Comparison of ENCODE assay signal across 24 mouse cellular contexts in the genomic region with DNA sequence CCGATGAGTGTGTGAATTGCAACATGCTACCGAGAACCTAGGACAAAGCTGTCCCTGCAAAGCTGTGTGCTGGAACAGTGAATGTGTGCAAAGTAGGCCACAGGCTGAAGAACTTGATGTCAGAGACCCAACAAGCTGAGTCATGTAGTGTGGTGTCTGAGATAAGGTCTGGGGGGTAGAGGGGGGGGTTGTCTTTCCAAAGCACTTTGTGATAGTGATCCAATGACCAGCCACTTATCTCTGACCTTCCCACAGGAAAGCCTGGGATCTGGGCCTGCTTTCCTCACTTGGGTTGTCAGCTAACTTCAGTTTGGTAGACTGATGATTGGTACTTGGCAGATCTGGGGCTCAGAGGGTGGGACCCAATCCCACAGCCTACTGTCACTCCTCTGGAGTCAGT. TPM values are rescaled to one million over a fixed set of nuclear protein-coding genes. Genes with fewer than 3 reads are reported as not detected.
DNase-seq lines count a peak whose midpoint lies in the region; ATAC-seq and TF ChIP-seq lines count a peak whose summit lies in the region.
"Had no signal": no experiment of that assay in that cellular context is flagged by ENCODE, and none has a peak within 500 bp of the region (broad histone marks: within the 10 kb centered on the region; RNA-seq: fewer than 3 reads in every experiment).

No protein-coding gene starts in this region.

- peak; percentile 25; the same call in 1 of the 2 replicates for ATAC-seq in common myeloid progenitor, adult 5-6 weeks (replicated peaks; ENCODE audit: low read depth, poor library complexity, severe bottlenecking)
- ATAC-seq in hindbrain, embryonic 13.5 days (ENCODE audit: low FRiP score) = no peak
- ATAC-seq: forebrain, embryonic 15.5 days; hindbrain, embryonic 16.5 days; inflammation-experienced regulatory T-cells, adult 6 months; intestine, postnatal 0 days had no signal

- DNase-seq in heart, adult 2 months = peak; percentile 38 to 72
- no peak for DNase-seq in heart, embryonic 10.5 days (ENCODE audit: low spot score)
- DNase-seq in 416B (ENCODE audit: low read depth) = peak; percentile 89
- peak; percentile 20 to 31 for DNase-seq in heart, postnatal 10 days
- no peak for DNase-seq in right cerebral cortex, postnatal 4 days
- DNase-seq: adrenal gland, adult 8-10 months; adrenal gland, postnatal 36 days; cerebellum, adult 2 months; cerebellum, postnatal 10 days; gastrocnemius, postnatal 36 days had no signal

- H3K36me3 ChIP-seq in heart, adult 2 months (ENCODE audit: control insufficient read depth, insufficient read depth, low read length) = no peaks in the 10 kb centered on the region
- no peaks in the 10 kb centered on the region for H3K36me3 ChIP-seq in heart, embryonic 10.5 days
- no peaks in the 10 kb centered on the region for H3K36me3 ChIP-seq in hindbrain, embryonic 13.5 days
- H3K36me3 ChIP-seq: embryonic facial prominence, embryonic 12.5 days; forebrain, embryonic 15.5 days; heart, embryonic 13.5 days had no signal

- no peak for TF ChIP-seq POLR2A in heart, adult 2 months (IDR thresholded peaks at IDR 0.05; ENCODE audit: insufficient read depth, low read depth, low read length)

- no peak overlapping the region for H3K9ac ChIP-seq in heart, adult 2 months (ENCODE audit: low read depth, low read length)
- H3K9ac ChIP-seq in hindbrain, embryonic 13.5 days = no peak overlapping the region
- H3K9ac ChIP-seq: embryonic facial prominence, embryonic 12.5 days; forebrain, embryonic 15.5 days; heart, embryonic 13.5 days had no signal

- no peaks in the 10 kb centered on the region for H3K9me3 ChIP-seq in heart, embryonic 10.5 days
- no peaks in the 10 kb centered on the region for H3K9me3 ChIP-seq in hindbrain, embryonic 13.5 days
- H3K9me3 ChIP-seq: embryonic facial prominence, embryonic 12.5 days; forebrain, embryonic 15.5 days; heart, embryonic 13.5 days had no signal

- no peak overlapping the region for H3K27ac ChIP-seq in heart, adult 2 months
- no peak overlapping the region for H3K27ac ChIP-seq in heart, embryonic 10.5 days
- H3K27ac ChIP-seq in hindbrain, embryonic 13.5 days = no peak overlapping the region
- H3K27ac ChIP-seq: embryonic facial prominence, embryonic 12.5 days; forebrain, embryonic 15.5 days; heart, embryonic 13.5 days had no signal

- H3K4me2 ChIP-seq in hindbrain, embryonic 13.5 days = no peak overlapping the region
- H3K4me2 ChIP-seq: embryonic facial prominence, embryonic 12.5 days; forebrain, embryonic 15.5 days; heart, embryonic 13.5 days had no signal

- no peaks in the 10 kb centered on the region for H3K27me3 ChIP-seq in heart, adult 2 months (ENCODE audit: control insufficient read depth, insufficient read depth, low read length)
- H3K27me3 ChIP-seq in heart, embryonic 10.5 days (ENCODE audit: insufficient read depth, poor library complexity, severe bottlenecking) = no peaks in the 10 kb centered on the region
- H3K27me3 ChIP-seq in hindbrain, embryonic 13.5 days = no peaks in the 10 kb centered on the region
- H3K27me3 ChIP-seq: embryonic facial prominence, embryonic 12.5 days; forebrain, embryonic 15.5 days; heart, embryonic 13.5 days had no signal

- intact Hi-C loops in heart, adult 2 months (cut with DNase I) = no loop called here
- intact Hi-C loops in heart, postnatal 10 days (cut with DNase I) = no loop called here

- WGBS in heart, adult 2 months = 53% methylated on average over 2 of the region's 2 CpGs
- WGBS in heart, embryonic 10.5 days = 50% methylated on average over 2 of the region's 2 CpGs
- 90% methylated on average over 2 of the region's 2 CpGs for whole genome bisulfite sequencing in hindbrain, embryonic 13.5 days

- TF ChIP-seq CTCF in heart, adult 2 months (IDR thresholded peaks at IDR 0.05) = no peak

- H3K4me1 ChIP-seq in heart, adult 2 months (ENCODE audit: control insufficient read depth, insufficient read depth, low read length) = no peaks in the 10 kb centered on the region
- H3K4me1 ChIP-seq in heart, embryonic 10.5 days = peaks cover 4% of the 10 kb centered on the region; the same call in 1 of the 2 replicates
- H3K4me1 ChIP-seq in hindbrain, embryonic 13.5 days (replicated peaks) = 0 out of 2 replicates have a peak, but pooled peaks cover 5% of the 10 kb centered on the region
- H3K4me1 ChIP-seq: embryonic facial prominence, embryonic 12.5 days had no signal

- H3K4me3 ChIP-seq in heart, adult 2 months = no peak overlapping the region
- H3K4me3 ChIP-seq in heart, embryonic 10.5 days = no peak overlapping the region
- no peak overlapping the region for H3K4me3 ChIP-seq in hindbrain, embryonic 13.5 days
- H3K4me3 ChIP-seq: embryonic facial prominence, embryonic 12.5 days; forebrain, embryonic 15.5 days; heart, embryonic 13.5 days had no signal

- TF ChIP-seq EP300 in heart, adult 2 months (IDR thresholded peaks at IDR 0.05; ENCODE audit: insufficient read depth, low read depth, low read length) = 0 out of 2 replicates have a peak, but pooled peaks have one; percentile 54

- H3K79me2 ChIP-seq in heart, adult 2 months (replicated peaks; ENCODE audit: control insufficient read depth, insufficient read depth, low read length) = no peaks in the 10 kb centered on the region

RNA-seq across cellular contexts. Expression of gene Olfr520, which starts 4.5 kb away (rescaled TPM):
- total RNA-seq in heart, adult 2 months (2021) = not detected
- not detected in 2 replicates for polyA plus RNA-seq in heart, adult 2 months (2012; rRNA removed)
- polyA plus RNA-seq in heart, embryonic 10.5 days (2016; fragmentation: Nextera tagmentation; extraction: Ambion mirVana) = 0.16 TPM in 1 of 2 replicates, not detected in the other
- total RNA-seq in common myeloid progenitor, adult 5-6 weeks (2017) = not detected in 2 replicates
- total RNA-seq in heart, postnatal 10 days (2021) = under 1 TPM in 1 of 2 experiments, not detected in 1; 0.31 TPM
- not detected in 2 replicates for polyA plus RNA-seq in hindbrain, embryonic 13.5 days (2015; fragmentation: Nextera tagmentation; extraction: Ambion mirVana)
- total RNA-seq: adrenal gland, adult 8-10 months; adrenal gland, postnatal 36 days; ES-E14; gastrocnemius, postnatal 36 days had no signal
- polyA plus RNA-seq: cerebellum, adult 2 months; cortical plate, adult 2 months; embryonic facial prominence, embryonic 12.5 days; forebrain, embryonic 11.5 days; forebrain, embryonic 15.5 days; heart, embryonic 13.5 days; heart, postnatal 0 days; hindbrain, embryonic 11.5 days; hindbrain, embryonic 16.5 days; inflammation-experienced regulatory T-cells, adult 6 months; intestine, postnatal 0 days had no signal

RNA-seq across cellular contexts. Expression of gene Slco2b1, which starts 23.5 kb away (rescaled TPM):
- 10 to 100 TPM in 1 of 2 experiments, 1 to 10 TPM in 1; 8.5 to 10.1 TPM for total RNA-seq in heart, adult 2 months (2021)
- polyA plus RNA-seq in heart, adult 2 months (2012; rRNA removed) = 11.7 and 14.4 TPM in 2 replicates
- 0.39 and 0.44 TPM in 2 replicates for polyA plus RNA-seq in heart, embryonic 10.5 days (2016; fragmentation: Nextera tagmentation; extraction: Ambion mirVana)
- total RNA-seq in common myeloid progenitor, adult 5-6 weeks (2017) = 0.09 and 0.53 TPM in 2 replicates
- total RNA-seq in heart, postnatal 10 days (2021) = 1 to 10 TPM; 8.0 to 8.7 TPM
- polyA plus RNA-seq in hindbrain, embryonic 13.5 days (2015; fragmentation: Nextera tagmentation; extraction: Ambion mirVana) = 5.8 TPM in 2 replicates
- polyA plus RNA-seq: inflammation-experienced regulatory T-cells, adult 6 months had no signal

RNA-seq across cellular contexts. Expression of gene Olfr521, which starts 28.7 kb away (rescaled TPM):
- not detected for total RNA-seq in heart, adult 2 months (2021)
- not detected in 2 replicates for polyA plus RNA-seq in heart, adult 2 months (2012; rRNA removed)
- polyA plus RNA-seq in heart, embryonic 10.5 days (2016; fragmentation: Nextera tagmentation; extraction: Ambion mirVana) = not detected in 2 replicates
- total RNA-seq in common myeloid progenitor, adult 5-6 weeks (2017) = not detected in 2 replicates
- not detected for total RNA-seq in heart, postnatal 10 days (2021)
- not detected in 2 replicates for polyA plus RNA-seq in hindbrain, embryonic 13.5 days (2015; fragmentation: Nextera tagmentation; extraction: Ambion mirVana)
- total RNA-seq: adrenal gland, adult 8-10 months; adrenal gland, postnatal 36 days; ES-E14; gastrocnemius, adult 8-10 months; gastrocnemius, postnatal 36 days had no signal
- polyA plus RNA-seq: cerebellum, adult 2 months; cortical plate, adult 2 months; embryonic facial prominence, embryonic 12.5 days; forebrain, embryonic 11.5 days; forebrain, embryonic 15.5 days; heart, embryonic 13.5 days; heart, postnatal 0 days; hindbrain, embryonic 11.5 days; hindbrain, embryonic 16.5 days; inflammation-experienced regulatory T-cells, adult 6 months; intestine, postnatal 0 days had no signal

Comparison
In these comparisons a context has a peak if more than half of its experiments do, and no peak if none do; other contexts are left out.
1. DNase-seq: peak in heart, adult 2 months (2 of 2), 416B (single experiment) and heart, postnatal 10 days (2 of 2); none in heart, embryonic 10.5 days (single experiment) and right cerebral cortex, postnatal 4 days (single experiment).